Mouse (Mus musculus) kidney, adult 9 months (tissue): ENCODE results near the gene H2-M9.

Experiments
- DNase-seq: peaks from one replicate; pipeline ENCODE4 v3.0.0; 2022

The H2-M9 gene

DNA sequence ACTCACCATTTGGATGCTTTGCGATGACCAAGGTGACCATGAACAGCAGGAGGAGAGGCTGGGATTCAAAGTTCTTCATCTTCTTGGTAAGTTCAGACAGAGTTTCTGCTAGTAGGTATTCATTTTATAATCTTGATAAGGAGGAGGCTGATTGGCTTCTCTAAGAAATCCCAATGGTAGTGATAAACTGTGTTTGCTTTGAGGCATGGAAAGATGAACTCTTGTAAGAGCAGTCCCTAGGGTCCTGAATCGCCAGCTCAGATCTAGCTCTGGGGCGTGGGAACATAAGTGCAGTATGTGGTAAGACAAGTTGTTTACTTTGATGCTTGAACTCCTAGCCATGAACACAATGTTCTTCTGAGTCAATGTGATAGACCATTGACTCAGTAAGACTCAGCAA is at the start of gene H2-M9:
TSS of gene H2-M9 (minus strand) at position 101 of the 400 bp plus-strand sequence.
- no peak for DNase-seq

- no peak for DNase-seq
Observed at GRCm38 (mm10) chr17:36672119-36672518, 29.7 kb upstream of the H2-M9 start, which contains the start of gene H2-M1. Gene H2-M1, minus strand, starts transcription at chr17:36672219.
